Mouse (Mus musculus) lung, postnatal 0 days (tissue): ENCODE data around the gene Gm47289.

Source experiments
- CTCF ChIP-seq: IDR thresholded peaks from 2 replicates; pipeline ENCODE4 v1.5.1; 2016; ENCODE audit warnings: antibody characterized with exemption, mild to moderate bottlenecking
- EP300 ChIP-seq: IDR thresholded peaks from 2 replicates; pipeline ENCODE4 v1.6.1; 2016; ENCODE audit warnings: antibody characterized with exemption, mild to moderate bottlenecking, control low read depth

GRCm38 (mm10) chr9:119181241-119181728, 22.3 kb downstream of the Gm47289 start:
- no peak for TF ChIP-seq CTCF
- TF ChIP-seq EP300: peak; percentile 44
